Mouse (Mus musculus): ENCODE measurements around the gene Prdm2. TPM values are rescaled to one million over a fixed set of nuclear protein-coding genes. Genes with fewer than 3 reads are reported as not detected.

Prdm2 gene
- polyA plus RNA-seq (2015; fragmentation: Nextera tagmentation; extraction: Ambion mirVana), result 10.2 and 11.0 TPM in 2 replicates

DNA sequence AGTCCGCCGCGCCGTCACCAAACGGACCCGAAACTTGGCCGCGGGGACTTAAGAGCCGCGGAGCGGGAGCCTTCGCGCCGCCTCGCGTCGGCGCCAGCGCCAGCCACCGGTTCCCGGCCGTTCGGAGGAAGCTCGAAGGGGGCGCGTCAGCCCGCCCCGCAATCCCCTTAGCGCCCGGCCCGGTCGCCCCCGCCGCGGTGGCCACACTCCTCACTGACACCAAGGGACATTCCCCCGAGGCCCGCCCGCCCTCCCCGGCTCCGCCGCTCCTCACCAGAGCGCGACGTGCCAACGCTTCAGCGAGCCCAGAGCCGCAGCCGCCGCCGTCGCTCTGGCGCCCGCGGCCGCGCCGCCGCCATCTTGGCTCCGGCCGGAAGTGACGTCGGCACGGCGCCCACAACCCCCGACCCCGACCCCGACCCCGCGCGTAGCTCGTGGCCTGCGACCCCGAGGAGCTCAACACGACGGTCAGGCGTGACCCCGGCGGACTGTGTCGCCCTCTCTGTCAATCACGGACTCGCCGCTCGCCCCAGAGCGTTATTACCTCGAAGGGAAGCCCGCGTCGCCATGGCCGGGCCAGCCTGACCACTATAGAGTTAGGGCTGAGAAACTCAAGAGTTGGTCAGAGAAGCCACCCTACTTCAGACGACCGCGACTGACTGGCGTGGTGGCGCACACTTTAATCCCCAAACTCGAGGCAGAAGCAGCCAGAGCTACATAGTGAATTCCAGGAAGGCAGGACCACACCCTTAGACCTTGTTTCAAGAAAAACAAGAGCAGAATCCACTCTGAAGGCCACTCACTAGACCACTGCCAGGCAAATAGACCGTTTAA lies at the start of gene Prdm2:
Prdm2 (minus strand) TSS at position 655 of the 834 bp plus-strand sequence.
- under 1% methylated on average over 83 of the region's 96 CpGs for WGBS
- peak within 1 kb of the TSS; percentile 81 for H3K27ac ChIP-seq (ENCODE audit: low read length)
- ATAC-seq (ENCODE audit: low read depth), result peak; percentile 87

DNA sequence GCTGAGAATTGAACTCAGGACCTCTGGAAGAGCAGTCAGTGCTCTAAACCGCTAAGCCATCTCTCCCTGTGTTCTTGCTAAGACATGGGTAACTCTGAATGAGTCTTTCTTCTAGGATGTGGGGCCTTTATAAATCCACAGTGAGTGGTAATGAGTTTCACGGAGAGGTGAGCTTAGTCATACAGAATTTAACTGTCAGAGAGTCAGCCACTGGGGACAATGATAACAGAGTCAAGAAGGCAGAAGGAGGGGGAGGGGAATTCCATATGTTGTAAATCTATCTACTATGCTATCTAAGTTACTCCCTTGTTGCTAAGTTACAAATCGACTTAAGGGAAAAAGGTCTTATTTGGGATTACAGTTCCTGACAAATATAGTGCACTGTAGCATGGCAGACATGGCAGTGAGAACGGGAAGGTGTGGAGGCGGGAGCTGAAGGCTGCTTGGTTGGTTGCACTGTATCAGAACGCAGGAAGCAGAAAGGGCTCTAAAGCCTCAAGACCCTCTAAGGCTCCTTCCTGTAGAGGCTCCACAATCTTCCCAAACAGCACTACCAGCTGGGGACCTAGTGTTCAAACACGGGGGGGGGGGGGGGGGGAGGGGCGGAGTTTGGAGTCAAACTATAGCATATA lies 47.0 kb upstream of the Prdm2 start:
- Histone ChIP-seq H3K4me1 (replicated peaks; ENCODE audit: control insufficient read depth, insufficient read depth, low read length) (0 out of 2 replicates have a peak, but pooled peaks cover 3% of the 10 kb centered on the region), H3K27me3 (ENCODE audit: control insufficient read depth, insufficient read depth, low read depth, low read length) (no peaks in the 10 kb centered on the region), H3K27ac (ENCODE audit: low read length) (no peak overlapping the region), H3K4me3 (ENCODE audit: low read length) (no peak overlapping the region), H3K9ac (ENCODE audit: low read length) (no peak overlapping the region), H3K4me2 (ENCODE audit: low read depth, low read length) (no peak overlapping the region), H3K36me3 (ENCODE audit: control insufficient read depth, insufficient read depth, low read length) (no peaks in the 10 kb centered on the region), H3K9me3 (ENCODE audit: control insufficient read depth, low read length) (no peaks in the 10 kb centered on the region)
- WGBS, result 47% methylated on average over 6 of the region's 8 CpGs
- ATAC-seq (ENCODE audit: low read depth), result no peak

More for the DNA sequence above, at the start of gene Prdm2:
- no peaks in the 10 kb centered on the region for H3K27me3 ChIP-seq (ENCODE audit: control insufficient read depth, insufficient read depth, low read depth, low read length)
- H3K4me1 ChIP-seq (replicated peaks; ENCODE audit: control insufficient read depth, insufficient read depth, low read length), result peaks cover 7% of the 10 kb centered on the region
- H3K9ac ChIP-seq (ENCODE audit: low read length), result peak within 1 kb of the TSS; percentile 93
- H3K36me3 ChIP-seq (ENCODE audit: control insufficient read depth, insufficient read depth, low read length), result no peaks in the 10 kb centered on the region
- H3K9me3 ChIP-seq (ENCODE audit: control insufficient read depth, low read length), result no peaks in the 10 kb centered on the region
- H3K4me3 ChIP-seq (ENCODE audit: low read length), result peak within 1 kb of the TSS; percentile 84
- peak within 1 kb of the TSS; percentile 66 for H3K4me2 ChIP-seq (ENCODE audit: low read depth, low read length)

DNA sequence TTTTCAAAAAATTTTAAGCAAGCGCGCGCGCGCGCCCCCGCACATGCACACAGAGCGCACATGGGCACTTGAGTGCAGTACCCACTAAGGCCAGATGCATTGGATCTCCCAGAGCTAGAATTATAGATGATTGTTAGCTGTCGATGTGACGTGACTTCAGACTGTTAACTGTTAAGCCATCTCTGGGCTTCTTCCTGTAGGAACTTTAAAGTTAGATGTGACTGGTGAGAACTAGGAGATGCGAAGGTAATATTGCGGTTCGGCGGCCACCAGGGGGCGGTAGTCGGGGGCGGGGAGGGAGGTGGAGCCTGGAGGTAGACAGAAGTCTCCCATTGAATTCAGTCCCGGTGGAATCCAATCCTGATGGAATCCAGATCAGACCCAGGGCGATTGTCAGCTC lies 45.7 kb upstream of the Prdm2 start:
- Histone ChIP-seq H3K36me3 (ENCODE audit: control insufficient read depth, insufficient read depth, low read length) (no peaks in the 10 kb centered on the region), H3K4me1 (replicated peaks; ENCODE audit: control insufficient read depth, insufficient read depth, low read length) (0 out of 2 replicates have a peak, but pooled peaks cover 3% of the 10 kb centered on the region), H3K9ac (ENCODE audit: low read length) (no peak overlapping the region), H3K9me3 (ENCODE audit: control insufficient read depth, low read length) (no peaks in the 10 kb centered on the region), H3K27me3 (ENCODE audit: control insufficient read depth, insufficient read depth, low read depth, low read length) (no peaks in the 10 kb centered on the region), H3K4me2 (ENCODE audit: low read depth, low read length) (peak overlapping the region; percentile 40), H3K4me3 (ENCODE audit: low read length) (no peak overlapping the region), H3K27ac (ENCODE audit: low read length) (no peak overlapping the region)
- ATAC-seq (ENCODE audit: low read depth), result peak; percentile 49; the same call in 1 of the 2 replicates
- 35% methylated on average over 19 of the region's 19 CpGs for WGBS

DNA sequence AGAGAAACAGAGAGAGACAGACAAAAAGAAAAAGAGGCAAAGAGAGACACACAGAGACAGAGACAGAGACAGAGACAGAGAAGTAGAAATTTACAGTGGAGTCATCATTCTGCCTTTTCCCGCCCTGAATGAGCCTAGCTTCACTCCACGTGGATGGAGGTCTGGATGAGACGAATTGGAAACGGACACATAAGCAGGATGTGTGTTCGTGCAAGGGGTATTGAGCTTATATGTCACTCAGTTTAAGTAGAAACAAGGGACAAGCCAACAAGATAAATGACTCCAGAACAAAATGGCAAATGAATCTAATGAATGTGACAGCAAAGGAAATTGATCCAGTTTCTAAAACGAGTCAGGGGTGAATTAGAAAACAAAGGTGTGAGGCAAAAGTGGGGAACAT lies 45.2 kb upstream of the Prdm2 start:
- H3K9ac ChIP-seq (ENCODE audit: low read length), result no peak overlapping the region
- H3K27ac ChIP-seq (ENCODE audit: low read length), result no peak overlapping the region
- H3K36me3 ChIP-seq (ENCODE audit: control insufficient read depth, insufficient read depth, low read length), result no peaks in the 10 kb centered on the region
- 48% methylated on average over 6 of the region's 6 CpGs for WGBS
- H3K4me1 ChIP-seq (replicated peaks; ENCODE audit: control insufficient read depth, insufficient read depth, low read length), result 0 out of 2 replicates have a peak, but pooled peaks cover 3% of the 10 kb centered on the region
- H3K9me3 ChIP-seq (ENCODE audit: control insufficient read depth, low read length), result no peaks in the 10 kb centered on the region
- H3K27me3 ChIP-seq (ENCODE audit: control insufficient read depth, insufficient read depth, low read depth, low read length), result no peaks in the 10 kb centered on the region
- no peak for ATAC-seq (ENCODE audit: low read depth)
- no peak overlapping the region for H3K4me3 ChIP-seq (ENCODE audit: low read length)
- H3K4me2 ChIP-seq (ENCODE audit: low read depth, low read length), result no peak overlapping the region

DNA sequence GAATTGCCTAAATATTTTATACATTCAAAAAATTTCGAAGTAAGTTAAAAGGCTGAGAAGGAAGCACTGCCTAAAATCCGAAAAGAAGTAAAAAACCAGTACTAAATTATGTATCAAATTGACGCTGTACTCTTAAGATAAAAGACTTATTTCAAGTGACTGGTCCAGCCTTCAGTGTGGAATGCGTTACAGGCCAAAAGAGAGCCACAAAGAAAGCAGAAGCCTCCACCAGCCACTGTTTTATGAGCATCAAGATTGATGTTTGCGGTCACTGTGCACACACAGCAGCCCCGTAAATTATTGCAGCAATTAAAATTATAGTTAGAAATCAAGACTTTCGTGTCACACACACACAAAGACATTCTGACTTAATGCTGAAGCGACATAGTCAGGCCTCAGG lies 42.7 kb upstream of the Prdm2 start:
- Histone ChIP-seq H3K9me3 (ENCODE audit: control insufficient read depth, low read length) (no peaks in the 10 kb centered on the region), H3K4me3 (ENCODE audit: low read length) (no peak overlapping the region), H3K9ac (ENCODE audit: low read length) (no peak overlapping the region), H3K27me3 (ENCODE audit: control insufficient read depth, insufficient read depth, low read depth, low read length) (no peaks in the 10 kb centered on the region), H3K4me2 (ENCODE audit: low read depth, low read length) (no peak overlapping the region), H3K36me3 (ENCODE audit: control insufficient read depth, insufficient read depth, low read length) (no peaks in the 10 kb centered on the region), H3K4me1 (replicated peaks; ENCODE audit: control insufficient read depth, insufficient read depth, low read length) (0 out of 2 replicates have a peak, but pooled peaks cover 3% of the 10 kb centered on the region), H3K27ac (ENCODE audit: low read length) (0 out of 2 replicates have a peak overlapping the region, but pooled peaks have one; percentile 27)
- no peak for ATAC-seq (ENCODE audit: low read depth)
- 56% methylated on average over 8 of the region's 8 CpGs for WGBS

DNA sequence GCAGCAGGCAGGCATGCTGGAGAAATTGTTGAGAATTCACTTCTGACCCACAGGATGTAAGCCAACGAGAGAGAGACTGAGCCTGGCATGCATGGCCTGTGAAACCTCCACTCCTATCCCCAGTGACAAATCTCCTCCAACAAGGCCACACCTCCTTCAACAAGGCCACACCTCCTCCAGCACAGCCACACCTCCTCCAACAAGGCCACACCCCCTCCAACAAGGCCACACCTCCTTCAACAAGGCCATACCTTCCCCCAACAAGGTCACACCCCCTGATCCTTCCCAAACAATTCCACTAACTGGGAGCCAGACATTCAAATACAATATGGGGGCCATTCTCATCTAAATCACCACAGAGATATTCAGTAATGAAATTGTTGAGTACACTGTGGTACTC lies 40.6 kb upstream of the Prdm2 start:
- no peaks in the 10 kb centered on the region for H3K27me3 ChIP-seq (ENCODE audit: control insufficient read depth, insufficient read depth, low read depth, low read length)
- no peaks in the 10 kb centered on the region for H3K4me1 ChIP-seq (replicated peaks; ENCODE audit: control insufficient read depth, insufficient read depth, low read length)
- H3K4me2 ChIP-seq (ENCODE audit: low read depth, low read length), result no peak overlapping the region
- no peak for ATAC-seq (ENCODE audit: low read depth)
- H3K9ac ChIP-seq (ENCODE audit: low read length), result no peak overlapping the region
- H3K36me3 ChIP-seq (ENCODE audit: control insufficient read depth, insufficient read depth, low read length), result no peaks in the 10 kb centered on the region
- H3K4me3 ChIP-seq (ENCODE audit: low read length), result no peak overlapping the region
- no peaks in the 10 kb centered on the region for H3K9me3 ChIP-seq (ENCODE audit: control insufficient read depth, low read length)
- H3K27ac ChIP-seq (ENCODE audit: low read length), result no peak overlapping the region
- WGBS, result 69% methylated on average over 1 of the region's 1 CpGs

DNA sequence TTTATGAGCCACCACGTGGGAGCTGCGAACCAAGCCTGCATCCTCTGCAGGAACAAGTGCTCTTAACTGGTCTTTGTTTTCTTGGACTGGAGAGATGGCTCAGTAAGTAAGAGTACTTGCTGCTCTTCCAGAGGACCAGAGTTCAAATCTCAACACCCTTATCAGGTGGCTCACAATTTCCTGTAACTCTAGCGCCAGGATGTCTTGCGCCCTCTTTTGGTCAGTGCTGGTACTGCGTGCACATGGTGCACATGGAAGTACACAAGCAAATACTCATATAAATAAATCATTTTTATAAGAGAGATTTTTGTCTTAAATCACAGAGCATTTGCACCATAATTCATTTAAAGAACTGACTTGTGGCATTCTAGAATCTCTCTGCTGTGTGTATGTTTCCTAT lies 35.3 kb upstream of the Prdm2 start:
- H3K27me3 ChIP-seq (ENCODE audit: control insufficient read depth, insufficient read depth, low read depth, low read length), result no peaks in the 10 kb centered on the region
- ATAC-seq (ENCODE audit: low read depth), result no peak

DNA sequence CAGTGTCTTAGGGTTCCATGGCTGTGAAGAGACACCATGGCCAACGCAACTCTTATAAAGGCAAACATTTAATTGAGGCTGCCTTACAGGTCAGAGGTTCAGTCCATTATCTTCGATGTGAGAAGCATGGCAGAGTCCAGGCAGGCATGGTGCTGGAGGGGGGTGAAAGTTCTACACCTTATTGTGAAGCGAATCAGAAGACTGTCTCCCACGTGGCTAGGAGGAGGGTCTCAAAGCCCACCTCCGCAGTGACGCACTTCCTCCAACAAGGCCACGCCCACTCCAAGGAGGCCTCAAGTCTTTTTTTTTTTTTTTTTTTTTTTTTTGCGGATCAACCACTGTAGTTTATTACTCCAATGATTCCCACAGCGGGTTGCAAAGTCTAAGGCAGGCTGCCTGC lies 28.5 kb upstream of the Prdm2 start:
- no peaks in the 10 kb centered on the region for H3K9me3 ChIP-seq (ENCODE audit: control insufficient read depth, low read length)
- H3K9ac ChIP-seq (ENCODE audit: low read length), result no peak overlapping the region
- no peaks in the 10 kb centered on the region for H3K36me3 ChIP-seq (ENCODE audit: control insufficient read depth, insufficient read depth, low read length)
- no peak overlapping the region for H3K4me2 ChIP-seq (ENCODE audit: low read depth, low read length)
- H3K27ac ChIP-seq (ENCODE audit: low read length), result no peak overlapping the region
- ATAC-seq (ENCODE audit: low read depth), result no peak
- no peaks in the 10 kb centered on the region for H3K4me1 ChIP-seq (replicated peaks; ENCODE audit: control insufficient read depth, insufficient read depth, low read length)
- no peaks in the 10 kb centered on the region for H3K27me3 ChIP-seq (ENCODE audit: control insufficient read depth, insufficient read depth, low read depth, low read length)
- 74% methylated on average over 9 of the region's 9 CpGs for WGBS
- no peak overlapping the region for H3K4me3 ChIP-seq (ENCODE audit: low read length)

More for the DNA sequence above, 35.3 kb upstream of the Prdm2 start:
- WGBS, result 76% methylated on average over 5 of the region's 5 CpGs
- no peak overlapping the region for H3K9ac ChIP-seq (ENCODE audit: low read length)
- H3K9me3 ChIP-seq (ENCODE audit: control insufficient read depth, low read length), result 0 out of 2 replicates have a peak, but pooled peaks cover 2% of the 10 kb centered on the region
- H3K27ac ChIP-seq (ENCODE audit: low read length), result no peak overlapping the region
- H3K36me3 ChIP-seq (ENCODE audit: control insufficient read depth, insufficient read depth, low read length), result no peaks in the 10 kb centered on the region
- H3K4me1 ChIP-seq (replicated peaks; ENCODE audit: control insufficient read depth, insufficient read depth, low read length), result no peaks in the 10 kb centered on the region
- no peak overlapping the region for H3K4me2 ChIP-seq (ENCODE audit: low read depth, low read length)
- H3K4me3 ChIP-seq (ENCODE audit: low read length), result no peak overlapping the region

DNA sequence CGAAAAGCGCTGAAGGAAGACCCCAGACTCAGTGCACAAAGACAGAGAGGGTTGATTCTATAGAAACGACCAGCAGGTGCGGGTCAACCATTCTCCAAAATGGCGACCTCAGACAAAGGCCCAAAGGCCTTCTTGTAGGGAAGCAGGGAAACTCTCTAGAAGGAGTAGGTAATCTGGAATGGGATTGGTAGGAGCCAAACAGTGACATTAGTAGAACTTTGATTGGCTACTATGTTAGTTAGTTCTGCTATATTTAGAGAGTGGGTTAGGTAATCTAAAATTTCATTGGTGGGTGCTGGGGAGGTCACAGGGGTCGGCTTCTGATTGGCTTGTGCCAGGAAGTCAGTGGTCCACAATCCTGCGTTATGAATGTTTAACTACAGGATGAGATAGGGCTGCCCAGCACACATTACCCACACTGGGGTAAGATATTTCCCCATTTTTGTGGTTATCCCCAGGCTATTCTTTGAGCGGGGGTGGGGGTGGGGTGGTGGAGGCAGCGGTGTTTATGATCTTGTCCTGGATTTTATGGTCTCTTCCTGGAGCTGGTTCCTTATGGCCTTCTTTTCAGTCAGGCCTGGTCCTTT lies 26.9 kb upstream of the Prdm2 start:
- ATAC-seq (ENCODE audit: low read depth), result no peak
- Histone ChIP-seq H3K27me3 (ENCODE audit: control insufficient read depth, insufficient read depth, low read depth, low read length) (no peaks in the 10 kb centered on the region), H3K9me3 (ENCODE audit: control insufficient read depth, low read length) (no peaks in the 10 kb centered on the region; the same call in 1 of the 2 replicates), H3K9ac (ENCODE audit: low read length) (no peak overlapping the region), H3K4me2 (ENCODE audit: low read depth, low read length) (no peak overlapping the region), H3K27ac (ENCODE audit: low read length) (no peak overlapping the region), H3K4me1 (replicated peaks; ENCODE audit: control insufficient read depth, insufficient read depth, low read length) (no peaks in the 10 kb centered on the region), H3K36me3 (ENCODE audit: control insufficient read depth, insufficient read depth, low read length) (no peaks in the 10 kb centered on the region), H3K4me3 (ENCODE audit: low read length) (no peak overlapping the region)
- WGBS, result 92% methylated on average over 9 of the region's 9 CpGs
